Mouse (Mus musculus) adrenal gland (tissue): ENCODE data around the gene Spag16.
"Not testable (repeated sequence)": the region's sequence is repeated elsewhere in the genome, so short reads cannot be mapped to it uniquely, and the experiment has no call there.

Experiments
- intact Hi-C: fragments of 180-260 bp; cut with DNase I; formaldehyde crosslinking; loops from one replicate; pipeline ENCODE4 v1.15.1; 2025
- long read RNA-seq, 2 experiments: library from polyadenylated mRNA; unstranded; transcript quantifications; one replicate each; pipeline ENCODE4 v2.0.0; 2020; ENCODE audit warnings: borderline replicate concordance in 1 of 2; ENCODE audit not compliant: insufficient replicate concordance in 1 of 2

Spag16 gene
- long read RNA-seq, experiment 1, result 0 reads
- long read RNA-seq, experiment 2, partial matches to known transcripts, result 0 of 1 reads
- long read RNA-seq, experiment 2, other reads (novel, unspliced or antisense), result 1 of 1 reads

DNA sequence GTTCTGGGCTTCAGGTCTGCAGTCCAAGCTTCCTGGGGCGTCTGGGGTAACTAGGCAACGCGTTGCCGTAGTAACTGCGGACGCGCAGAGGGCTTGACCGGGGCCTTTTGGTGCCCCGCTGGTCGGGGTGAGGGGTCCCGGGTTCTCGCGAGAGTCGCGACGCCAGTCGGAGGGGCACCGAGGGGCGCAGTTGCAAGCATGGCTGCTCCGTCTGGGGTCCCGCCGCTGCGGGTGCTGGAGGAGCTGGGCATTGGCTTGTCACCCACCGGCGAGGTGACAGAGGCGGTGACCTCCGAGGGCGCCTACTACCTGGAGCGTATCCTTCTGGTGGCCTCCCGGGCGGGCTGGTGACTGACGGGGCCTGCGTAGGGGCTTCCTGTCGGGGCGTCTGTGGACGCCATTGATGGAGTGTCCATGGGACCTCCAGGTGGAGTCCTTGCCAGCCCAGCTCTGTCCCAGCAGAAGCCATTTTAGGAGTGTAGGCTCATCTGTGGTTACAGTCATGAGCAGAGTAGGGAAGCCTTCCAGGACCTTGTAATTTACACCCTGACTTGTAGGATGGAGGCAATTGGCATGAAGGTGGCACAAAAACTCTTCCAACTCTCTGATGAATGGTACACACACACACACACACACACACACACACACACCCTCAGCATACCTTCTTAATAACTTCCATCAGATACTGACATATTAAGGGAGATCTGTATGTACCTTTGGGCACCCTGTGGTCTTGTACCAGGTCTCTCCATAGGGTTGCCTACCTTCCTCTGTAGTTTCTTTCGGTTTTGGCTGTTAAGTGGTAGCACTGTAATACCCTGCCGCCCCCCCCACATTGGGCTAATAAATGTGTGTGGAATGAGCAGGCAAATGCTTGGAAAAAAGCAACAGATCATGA is at the start of gene Spag16:
TSS of gene Spag16 (plus strand) at position 165 of the 898 bp plus-strand sequence.
- intact Hi-C loops, result no loop called here

DNA sequence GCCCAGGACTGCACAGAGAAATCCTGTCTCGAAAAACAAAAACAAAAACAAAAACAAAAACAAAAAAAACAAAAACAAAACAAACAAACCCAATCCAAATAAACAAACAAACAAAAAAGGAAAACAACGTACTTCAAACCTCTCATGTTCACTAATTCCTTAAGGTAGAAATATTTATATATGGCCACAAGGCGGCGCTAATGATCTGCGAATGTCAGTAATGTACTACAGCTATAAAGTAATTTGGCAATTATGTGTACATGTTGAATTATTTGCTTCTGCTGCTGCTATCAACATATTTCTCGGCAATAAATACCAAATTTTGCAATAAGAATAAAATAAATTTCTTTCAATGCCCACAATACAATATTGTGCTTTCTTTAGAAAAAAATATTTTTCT is 41.6 kb upstream of the Spag16 start:
- intact Hi-C loops, result no loop called here

DNA sequence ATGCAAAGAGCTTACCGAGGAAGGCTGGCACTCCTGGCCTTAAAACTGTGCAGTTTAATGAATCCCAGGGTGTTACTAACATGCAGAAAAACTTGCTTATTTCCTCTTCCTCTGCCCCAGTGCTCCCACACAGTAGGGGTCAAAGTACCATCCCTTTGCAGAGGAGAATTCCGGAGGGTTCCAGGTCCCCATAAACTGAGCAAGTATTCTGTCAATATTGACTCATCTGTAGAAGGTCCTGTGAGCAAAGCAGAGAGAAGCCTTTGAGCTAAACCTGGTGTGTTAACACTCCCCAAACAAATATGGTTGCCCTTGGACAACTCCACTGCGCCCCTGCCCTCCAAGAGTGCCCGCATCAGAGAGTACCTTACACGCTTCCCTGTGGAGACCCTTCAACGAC is 40.1 kb upstream of the Spag16 start:
- intact Hi-C loops, result no loop called here

DNA sequence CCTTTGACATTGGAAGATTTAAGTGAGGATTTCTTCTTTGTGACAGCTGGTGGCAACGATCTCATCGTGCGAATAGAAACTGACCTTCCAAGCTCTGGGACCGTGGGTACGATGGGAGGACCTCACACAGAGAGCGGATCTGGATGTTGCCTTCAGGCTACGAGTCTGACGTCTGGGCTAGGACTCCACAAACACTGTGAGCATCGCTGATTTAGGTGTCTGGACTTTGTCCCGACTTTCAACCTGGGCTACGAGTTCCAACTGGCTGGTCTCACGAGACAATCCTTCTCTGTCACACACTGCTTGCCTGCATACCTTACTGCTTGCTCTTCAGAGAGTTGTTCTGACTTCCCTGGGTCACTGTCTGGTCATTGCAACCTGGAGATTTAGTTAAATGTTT is 39.4 kb upstream of the Spag16 start:
- intact Hi-C loops, result no loop called here

DNA sequence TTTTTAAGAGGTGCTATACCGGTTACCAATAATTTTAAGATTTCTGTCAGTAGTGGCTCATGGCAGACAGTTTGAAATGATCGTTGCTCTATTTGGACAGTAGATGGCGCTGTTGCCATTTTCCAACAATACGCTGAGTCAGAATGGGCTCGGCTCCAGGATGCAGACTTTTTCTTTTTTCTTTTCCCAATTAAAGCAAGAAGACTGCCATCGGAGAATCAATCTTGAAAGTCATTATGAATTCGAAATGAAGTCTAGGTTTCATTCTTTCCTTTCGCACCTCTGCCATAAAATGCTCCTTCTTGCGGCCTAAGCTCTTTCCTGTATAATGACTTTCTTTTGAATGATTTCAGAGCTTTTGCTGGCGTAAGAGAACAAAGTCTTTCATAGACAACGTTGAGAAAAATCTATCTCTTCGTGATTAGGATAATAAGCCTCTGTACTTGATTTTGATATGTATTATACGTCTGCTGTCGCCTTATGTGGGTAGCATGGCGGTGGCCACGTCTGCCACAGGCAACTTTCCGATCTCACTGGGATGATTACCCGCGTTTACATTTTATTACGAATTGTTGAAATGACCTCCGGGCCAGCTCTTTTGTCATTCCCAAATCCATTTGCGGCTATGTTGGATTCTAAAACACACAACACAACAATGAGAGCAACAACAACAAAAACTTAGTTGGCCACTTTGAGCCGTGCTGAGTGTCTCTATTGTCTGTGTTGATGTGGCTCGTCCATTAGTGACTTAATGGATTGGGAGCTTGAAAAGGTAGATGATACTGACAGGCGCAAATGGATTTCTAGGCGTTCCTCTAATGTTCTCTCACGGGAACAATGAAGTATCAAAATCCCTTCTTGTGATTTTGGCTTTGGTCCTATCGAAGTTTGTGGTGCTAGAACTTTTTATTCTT is 36.2 kb upstream of the Spag16 start:
- intact Hi-C loops, result no loop called here

DNA sequence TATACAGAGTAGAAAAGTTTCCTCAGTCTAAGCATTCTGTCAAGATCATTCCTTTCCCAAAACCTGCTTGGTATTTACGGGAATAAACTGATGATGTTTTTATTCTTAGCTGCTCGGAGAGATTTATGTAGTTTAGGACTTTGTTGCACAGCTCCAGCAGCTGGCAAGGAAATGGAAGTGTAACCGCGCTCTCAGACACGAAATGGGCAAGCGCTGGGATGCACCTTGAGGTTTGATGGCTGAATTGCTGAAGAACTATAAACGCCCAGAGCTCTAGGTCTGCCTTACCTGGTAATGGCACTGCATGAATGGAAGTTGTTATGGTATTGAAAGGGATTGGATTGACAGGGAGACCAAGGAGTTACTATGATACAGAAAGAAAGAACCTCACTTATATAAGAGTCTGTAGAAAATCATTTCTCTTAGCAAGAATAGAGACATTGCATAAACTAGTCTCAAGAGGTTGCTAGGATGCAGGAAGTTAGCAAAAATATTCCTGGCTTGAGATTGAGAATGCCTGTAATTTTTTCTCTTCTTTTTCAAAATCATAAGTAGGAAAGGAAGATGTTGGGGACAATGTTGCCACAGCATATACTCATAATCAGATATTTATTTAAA is 27.7 kb upstream of the Spag16 start:
- intact Hi-C loops, result no loop called here

DNA sequence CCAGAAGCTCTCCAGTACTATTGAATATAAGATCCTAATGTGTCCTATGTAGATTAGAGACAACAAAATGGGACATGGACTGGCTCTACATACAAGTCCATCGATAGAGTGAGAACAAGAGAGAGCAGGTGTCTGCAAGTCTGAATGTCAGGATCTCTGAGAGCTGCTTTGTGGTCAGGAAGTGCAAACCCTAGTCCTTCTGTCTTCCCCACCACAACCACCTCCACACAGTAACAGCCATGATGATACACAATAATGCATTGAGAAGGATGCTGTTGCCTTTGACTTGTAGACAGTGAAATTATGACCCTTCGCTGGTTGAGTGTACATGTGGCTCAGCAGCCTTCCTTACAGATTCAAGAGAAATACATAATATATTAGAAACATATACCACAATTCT is 16.6 kb upstream of the Spag16 start:
- intact Hi-C loops, result no loop called here

DNA sequence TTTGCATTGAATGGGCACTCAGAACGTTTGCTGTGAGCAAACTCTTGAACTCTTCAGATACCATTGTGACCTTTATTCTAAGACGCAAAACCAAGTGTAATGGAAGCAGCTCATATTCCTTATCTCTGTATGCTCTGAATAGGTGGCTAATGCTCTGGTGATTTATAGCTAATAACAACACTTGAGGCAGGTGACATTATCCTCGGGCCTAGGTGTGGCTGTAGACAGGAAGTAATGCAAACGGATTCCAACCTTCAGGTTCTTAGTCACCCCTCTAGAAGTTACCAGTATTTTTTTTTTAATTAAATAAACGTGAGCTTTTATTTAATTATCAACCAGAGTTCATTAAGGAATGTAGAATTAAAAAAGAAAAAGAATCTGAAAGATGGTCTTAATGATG is 1.1 kb upstream of the Spag16 start:
- intact Hi-C loops, result not testable (repeated sequence)

DNA sequence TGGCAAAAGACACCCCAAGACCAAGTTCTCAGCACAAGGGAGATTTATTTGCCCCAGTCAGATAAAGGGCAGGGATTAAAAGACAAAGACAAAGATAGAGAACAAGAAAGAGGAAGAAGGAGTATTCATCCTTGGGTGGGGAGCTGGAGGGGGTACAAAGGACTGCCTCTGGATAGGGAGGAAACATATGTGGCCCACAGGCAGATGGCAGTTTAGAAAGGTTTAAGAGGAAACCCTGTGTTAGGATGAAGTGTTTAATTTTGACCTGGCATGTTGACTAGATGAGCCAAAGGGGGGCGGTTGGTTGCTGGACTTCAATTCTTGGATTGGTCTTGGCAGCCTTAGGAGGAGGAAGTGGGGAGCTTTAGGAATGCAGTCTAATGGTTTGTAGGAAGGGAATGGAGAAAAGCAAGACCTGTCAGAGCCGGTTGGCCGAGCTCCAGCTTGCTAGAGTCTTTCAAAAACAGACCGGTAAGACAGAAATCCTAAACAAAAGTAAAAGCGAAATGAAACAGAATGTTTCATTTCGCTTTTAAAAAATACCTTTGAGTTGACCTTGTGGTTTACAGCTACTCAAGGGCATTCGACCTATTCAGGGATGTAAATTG is 2.2 kb downstream of the Spag16 start:
- intact Hi-C loops, result no loop called here

DNA sequence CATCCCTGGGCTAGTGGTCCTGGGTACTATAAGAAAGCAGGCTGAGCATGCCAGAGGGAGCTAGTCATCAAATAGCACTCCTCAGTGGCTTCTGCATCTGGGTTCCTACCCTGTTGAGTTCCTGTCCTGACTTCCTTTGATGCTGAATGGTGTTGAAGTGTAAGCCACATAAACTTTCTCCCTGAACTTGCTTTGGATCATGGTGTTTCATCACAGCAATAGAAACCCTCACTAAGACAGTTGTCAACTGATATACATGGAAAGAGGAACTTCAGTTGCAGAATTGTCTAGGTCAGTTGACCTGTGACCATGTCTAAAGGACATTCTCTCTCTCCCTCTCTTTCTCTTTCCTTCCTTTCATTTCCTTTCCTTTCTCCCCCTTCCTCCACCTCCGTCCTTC is 3.8 kb downstream of the Spag16 start:
- intact Hi-C loops, result no loop called here

DNA sequence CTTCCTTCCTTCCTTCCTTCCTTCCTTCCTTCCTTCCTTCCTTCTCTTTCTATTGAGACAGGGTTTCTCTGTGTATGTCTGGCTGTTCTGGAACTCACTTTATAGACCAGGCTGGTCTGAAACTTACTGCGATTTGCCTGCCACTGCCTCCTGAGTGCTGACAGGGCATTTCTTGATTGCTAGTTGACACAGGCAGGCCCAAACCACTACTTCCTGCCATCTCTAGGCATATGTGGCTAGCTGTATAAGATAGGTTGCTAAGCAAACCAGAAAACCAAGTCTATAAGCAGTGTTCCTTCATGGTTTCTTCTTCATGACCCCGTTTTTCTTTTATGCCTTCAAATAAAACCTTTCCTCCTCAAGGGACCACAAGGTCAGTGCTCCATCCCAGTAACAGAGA is 4.2 kb downstream of the Spag16 start:
- intact Hi-C loops, result no loop called here

DNA sequence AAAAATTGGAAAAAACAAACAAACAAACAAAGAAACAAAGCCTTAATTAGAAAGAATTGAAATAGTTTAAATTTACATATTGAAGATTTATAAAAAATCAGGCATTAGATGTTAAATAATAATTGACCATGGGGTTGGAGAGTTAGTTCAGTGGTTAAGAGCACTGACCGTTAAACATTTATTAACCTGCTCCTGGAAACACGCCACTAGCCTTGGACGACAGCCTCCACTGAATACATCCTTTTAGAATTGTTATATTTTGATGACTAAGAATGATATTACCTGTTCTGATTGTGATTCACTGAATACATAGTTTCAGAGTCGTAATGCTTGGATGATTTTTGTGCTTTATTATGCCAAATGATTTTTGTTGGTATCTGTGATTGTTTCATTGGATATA is 6.7 kb downstream of the Spag16 start:
- intact Hi-C loops, result not testable (repeated sequence)

DNA sequence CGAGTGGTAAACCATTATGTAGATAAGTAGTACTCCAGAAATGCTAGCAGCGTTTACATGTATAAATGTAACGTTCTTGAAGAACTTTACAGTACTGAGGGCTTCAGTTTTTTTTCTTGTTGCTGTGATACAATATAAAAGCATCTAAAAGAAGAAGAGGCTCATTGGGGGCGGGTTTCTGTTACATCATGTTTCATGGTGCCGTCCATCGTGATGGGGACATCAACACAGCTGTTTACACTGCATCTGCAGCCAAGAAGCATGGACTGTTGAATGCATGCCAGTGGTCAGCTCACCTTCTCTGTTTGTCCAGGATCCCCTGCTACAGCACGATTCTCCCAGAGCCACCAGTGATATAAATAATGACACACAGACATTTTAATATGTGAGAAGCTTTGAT is 26.7 kb downstream of the Spag16 start:
- intact Hi-C loops, result no loop called here

DNA sequence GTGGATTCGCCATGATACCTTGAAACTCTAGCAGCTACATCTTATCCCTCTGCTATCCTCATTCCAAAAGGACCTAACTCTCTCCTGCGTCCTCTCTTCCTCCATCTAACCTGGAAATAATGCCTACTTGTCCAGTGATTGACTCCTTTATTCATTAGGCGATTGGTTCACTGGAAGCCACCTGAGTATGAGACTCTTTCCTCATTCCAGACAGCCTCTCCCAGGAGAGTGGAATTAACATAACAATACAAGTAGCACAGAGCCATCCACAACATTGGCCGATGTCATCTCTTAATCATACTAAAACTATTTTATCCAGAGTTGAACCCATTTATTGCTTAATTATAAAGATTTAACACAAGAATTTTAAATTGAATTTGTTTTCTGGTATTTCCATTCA is 41.0 kb downstream of the Spag16 start:
- intact Hi-C loops, result no loop called here

DNA sequence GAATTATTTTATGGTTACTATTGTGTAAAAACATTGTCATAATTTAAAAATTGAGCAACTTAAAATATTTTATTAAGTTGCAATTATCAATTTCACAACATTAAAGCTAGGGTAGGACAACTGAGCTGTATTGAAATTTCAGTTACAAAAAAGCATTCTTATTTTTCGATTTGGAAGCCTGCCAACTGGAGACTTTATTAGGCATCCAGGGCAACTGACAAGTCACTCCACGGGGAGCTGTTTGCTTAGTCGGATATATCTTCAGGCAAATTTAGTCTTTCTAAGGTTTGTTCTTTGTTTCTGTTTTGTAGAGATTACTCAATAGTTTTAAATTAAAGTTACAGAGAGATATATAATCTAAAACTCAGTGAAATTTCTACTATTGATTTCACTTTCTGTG is 129.8 kb downstream of the Spag16 start:
- intact Hi-C loops, result no loop called here

DNA sequence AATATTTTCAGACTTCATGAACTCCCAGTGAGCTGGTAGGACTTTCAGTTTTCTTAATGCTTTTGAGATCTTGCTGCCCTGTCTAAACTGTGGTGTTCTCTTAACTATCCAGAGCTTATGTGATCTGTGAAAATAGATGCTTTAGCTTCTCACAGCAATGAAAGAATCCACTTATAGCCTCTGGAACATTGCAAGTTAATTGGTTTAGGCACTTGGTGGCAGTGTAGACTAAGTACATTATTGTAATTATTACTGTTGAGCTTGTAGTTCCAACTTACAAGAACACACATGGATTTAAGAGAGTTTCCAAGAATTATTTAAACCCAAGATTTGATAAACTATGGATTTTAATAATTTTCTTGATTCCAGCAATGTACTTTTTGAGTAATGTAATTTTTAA is 170.1 kb downstream of the Spag16 start:
- intact Hi-C loops, result no loop called here

DNA sequence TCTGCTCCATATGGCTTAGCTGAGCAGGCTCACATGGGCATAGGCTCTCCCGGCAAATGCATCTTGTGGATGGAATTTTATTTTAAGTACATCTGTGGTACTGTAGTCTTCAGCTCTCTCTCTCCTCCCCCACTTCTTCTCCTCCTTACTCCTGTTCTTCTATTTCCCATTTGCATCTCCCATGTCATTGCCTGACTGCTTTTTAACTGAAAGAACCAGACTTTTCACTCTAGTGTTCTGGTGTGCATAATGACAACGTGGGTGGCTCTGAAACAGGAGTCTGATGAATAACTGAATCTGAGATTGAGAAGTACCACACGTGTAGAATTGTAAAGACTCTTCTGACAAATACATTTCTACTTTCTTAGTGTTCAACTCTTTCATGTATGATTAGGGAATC is 186.2 kb downstream of the Spag16 start:
- intact Hi-C loops, result no loop called here

DNA sequence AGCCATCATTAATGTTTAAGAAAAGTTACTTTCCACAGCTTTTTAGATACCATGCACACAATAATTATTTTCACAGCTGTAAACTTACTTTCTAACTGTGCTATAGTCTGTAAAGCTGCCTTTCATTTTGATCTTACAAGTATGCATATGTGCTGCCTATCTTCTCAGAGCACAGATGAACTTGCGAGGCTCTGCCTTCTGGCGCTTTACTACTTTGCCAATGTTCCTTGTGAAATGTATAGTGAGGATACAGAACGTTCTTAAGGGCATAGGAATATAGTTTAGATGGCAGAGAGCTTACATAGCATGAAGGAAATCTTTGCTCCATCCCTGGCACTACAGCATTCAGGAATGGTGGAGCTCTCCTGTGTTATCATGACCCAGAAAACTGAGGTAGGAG is 210.6 kb downstream of the Spag16 start:
- intact Hi-C loops, result no loop called here

DNA sequence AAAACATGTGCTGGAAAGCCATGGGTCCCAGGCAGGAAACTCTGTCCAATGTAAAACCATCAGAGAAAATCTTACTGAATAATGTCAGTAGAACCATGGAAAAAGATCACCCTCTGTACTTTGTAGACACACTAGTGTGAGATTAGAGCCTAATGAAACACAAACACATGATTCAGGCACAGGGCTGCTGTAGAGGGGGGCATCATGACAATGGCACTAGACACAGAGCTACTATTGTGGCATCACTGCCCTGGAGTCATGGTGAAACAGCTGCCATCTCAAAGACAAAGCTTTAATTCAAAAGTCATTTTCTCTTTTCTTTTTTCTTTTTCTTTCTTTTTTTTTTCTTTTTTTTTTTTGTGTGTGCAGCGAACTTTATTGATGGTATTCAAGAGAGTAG is 240.6 kb downstream of the Spag16 start:
- intact Hi-C loops, result no loop called here

DNA sequence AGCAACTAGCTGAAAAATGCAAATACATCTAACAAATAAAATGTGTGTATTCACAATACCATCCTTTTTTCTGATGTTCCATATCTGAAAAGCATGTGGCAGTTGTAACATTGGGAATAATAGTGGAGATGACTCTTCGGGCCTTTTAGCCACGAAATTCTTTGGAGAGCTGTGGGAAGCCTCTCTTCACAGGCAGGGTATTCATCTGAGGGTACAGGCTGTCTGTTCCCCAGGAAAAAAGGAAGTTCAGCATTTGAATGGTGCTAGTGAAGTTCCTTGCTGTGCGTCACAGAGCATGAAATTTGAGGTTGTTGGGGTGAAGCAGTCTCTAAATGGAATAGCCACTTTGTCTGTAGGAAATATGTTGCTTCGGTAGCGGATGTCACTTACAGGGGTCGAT is 246.7 kb downstream of the Spag16 start:
- intact Hi-C loops, result no loop called here

DNA sequence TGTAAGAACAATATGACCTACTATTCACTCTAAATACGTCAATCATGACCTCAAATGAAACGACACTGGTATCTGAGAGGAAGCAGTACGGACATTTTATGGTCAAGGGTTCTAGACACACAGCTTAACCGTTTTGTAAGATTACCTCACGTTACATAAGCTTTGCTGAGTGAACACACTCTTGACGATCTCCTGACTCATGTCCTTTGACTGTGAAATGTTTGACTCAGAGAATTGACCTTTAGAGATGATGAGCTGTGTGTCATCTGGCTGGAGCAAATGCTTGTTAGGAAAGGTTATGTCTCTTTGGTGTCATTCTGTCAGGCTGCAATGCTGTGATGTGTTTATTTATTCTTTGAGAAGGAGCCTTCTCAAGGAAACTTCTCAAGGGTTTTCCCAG is 252.0 kb downstream of the Spag16 start:
- intact Hi-C loops, result no loop called here
